Mouse (Mus musculus): ENCODE results near the gene Ass1. TPM values are rescaled to one million over a fixed set of nuclear protein-coding genes. Genes with fewer than 3 reads are reported as not detected.
"Not testable (repeated sequence)": the region's sequence is repeated elsewhere in the genome, so short reads cannot be mapped to it uniquely, and the experiment has no call there.

Ass1 gene
- polyA plus RNA-seq, 1 experiment, result 20.7 TPM

DNA sequence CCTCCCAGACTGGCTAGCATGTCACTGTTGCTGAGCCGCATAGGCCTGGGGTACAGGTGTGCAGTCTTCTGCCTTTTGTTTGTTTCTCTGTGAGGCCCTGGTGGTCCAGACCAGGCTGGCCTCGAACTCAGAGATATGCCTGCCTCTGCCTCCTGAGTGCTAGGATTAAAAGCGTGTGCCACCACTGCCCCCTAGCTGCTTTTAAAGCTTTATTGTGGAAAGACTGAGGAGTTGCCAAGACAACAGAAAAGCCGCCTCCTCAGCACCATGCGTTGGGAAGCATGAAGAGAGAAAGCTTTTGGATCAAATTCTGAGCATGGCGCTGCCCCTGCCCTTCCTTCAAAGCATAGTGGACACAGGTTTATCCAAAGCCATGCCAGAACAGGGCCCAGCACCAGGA is 38.8 kb downstream of the Ass1 start:
- no peak for DNase-seq (ENCODE audit: low read depth, low spot score)
- WGBS, result 93% methylated on average over 6 of the region's 6 CpGs

DNA sequence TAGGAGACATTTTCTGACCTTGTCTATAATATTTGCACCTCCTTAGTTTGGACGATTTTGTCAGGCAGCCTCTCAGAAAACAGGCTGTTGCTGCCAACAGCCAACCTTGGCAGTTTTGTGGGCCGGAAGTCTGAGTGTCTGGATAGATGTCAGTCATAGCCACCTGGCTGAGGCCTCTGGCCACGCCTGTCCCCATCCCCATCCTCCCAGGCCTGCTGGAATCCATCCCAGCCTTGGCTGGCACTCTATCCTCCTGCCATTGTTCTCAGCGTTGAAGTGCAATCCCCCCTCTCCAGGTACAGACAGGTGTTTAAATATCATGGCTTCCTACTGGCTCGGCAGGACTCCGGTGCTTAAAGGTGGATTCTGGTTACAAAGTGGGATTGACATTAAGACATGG is 41.3 kb downstream of the Ass1 start:
- 25% methylated on average over 6 of the region's 6 CpGs for WGBS

GRCm38 (mm10) chr2:31516557-31516956 is 46.5 kb downstream of the Ass1 start:
- DNase-seq (ENCODE audit: low read depth, low spot score), result no peak
- WGBS, result 81% methylated on average over 12 of the region's 12 CpGs

More for the DNA sequence above, 41.3 kb downstream of the Ass1 start:
- DNase-seq (ENCODE audit: low read depth, low spot score), result no peak

DNA sequence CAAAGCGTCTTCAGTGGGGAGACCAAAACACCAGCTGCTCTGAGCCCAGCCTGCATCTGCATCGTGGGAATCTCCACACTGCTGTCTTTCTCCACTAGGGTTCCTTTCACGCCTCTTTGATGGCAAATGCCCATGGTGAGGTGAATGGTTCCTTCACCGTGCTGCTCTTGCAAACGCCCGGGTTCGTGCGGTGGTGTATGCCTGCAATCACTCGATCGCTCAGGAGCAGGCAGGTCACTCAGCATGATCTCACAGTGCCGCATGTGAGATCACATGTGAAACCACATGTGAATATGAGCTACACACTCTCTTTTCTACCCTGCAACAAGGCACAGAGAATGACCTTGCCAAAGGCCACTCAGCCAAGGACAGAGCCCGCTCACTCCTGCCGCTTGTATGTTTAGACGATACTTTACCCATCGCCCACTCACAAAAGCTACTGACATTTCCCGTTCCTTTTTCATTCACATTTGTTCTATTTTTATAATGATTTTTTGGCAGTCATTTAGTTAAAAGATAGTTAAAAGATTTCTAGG is 51.9 kb downstream of the Ass1 start:
- DNase-seq (ENCODE audit: low read depth, low spot score), result no peak
- 85% methylated on average over 16 of the region's 16 CpGs for WGBS

- no peak for DNase-seq (ENCODE audit: low read depth, low spot score)
- 67% methylated on average over 5 of the region's 5 CpGs for WGBS
These were observed 54.6 kb downstream of the Ass1 start for GRCm38 (mm10) chr2:31524641-31525040.

DNA sequence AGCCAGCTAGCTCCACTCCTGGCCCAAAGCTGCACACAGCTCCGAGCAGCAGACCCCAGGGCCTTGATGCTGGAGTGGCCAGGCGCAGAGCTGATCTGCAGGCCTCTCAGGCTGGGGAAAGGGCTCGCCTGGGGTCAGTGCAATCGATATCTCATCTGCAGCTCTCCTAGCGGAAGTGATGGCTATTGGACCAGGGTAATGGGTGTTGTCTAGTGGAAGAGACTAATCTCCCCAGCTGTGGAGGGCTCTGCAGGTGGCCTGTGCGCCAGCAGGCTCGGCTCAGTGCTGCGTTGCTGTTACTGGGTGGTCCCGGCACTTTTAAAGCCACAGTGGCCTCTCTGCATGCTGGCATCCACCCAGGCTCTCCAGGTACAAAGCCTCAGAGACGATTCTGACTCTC is 55.8 kb downstream of the Ass1 start:
- DNase-seq (ENCODE audit: low read depth, low spot score), result no peak
- WGBS, result 52% methylated on average over 10 of the region's 10 CpGs

- DNase-seq (ENCODE audit: low read depth, low spot score), result no peak
- WGBS, result 52% methylated on average over 5 of the region's 5 CpGs
These were observed 60.2 kb downstream of the Ass1 start for GRCm38 (mm10) chr2:31530201-31530600.

DNA sequence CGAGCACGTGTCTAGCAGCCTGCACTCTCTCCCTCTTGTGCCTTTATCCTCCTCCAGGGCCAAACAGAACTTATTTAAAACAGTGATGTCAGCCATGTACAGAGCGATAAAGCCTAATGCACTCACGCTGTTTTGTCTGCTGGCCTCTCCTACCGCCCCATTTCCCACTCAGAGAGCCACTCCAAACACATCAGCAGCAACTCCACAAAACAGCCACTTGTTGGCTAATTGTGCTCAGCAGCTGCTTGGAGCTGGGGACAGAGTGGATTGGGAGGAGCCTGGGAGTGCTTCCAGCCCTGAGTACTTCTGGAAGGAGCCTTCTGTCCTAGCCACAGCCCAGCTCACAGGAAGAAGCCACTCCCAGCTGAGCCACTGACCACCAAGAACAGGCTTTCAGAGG is 67.0 kb downstream of the Ass1 start:
- WGBS, result 41% methylated on average over 5 of the region's 5 CpGs
- DNase-seq (ENCODE audit: low read depth, low spot score), result no peak

DNA sequence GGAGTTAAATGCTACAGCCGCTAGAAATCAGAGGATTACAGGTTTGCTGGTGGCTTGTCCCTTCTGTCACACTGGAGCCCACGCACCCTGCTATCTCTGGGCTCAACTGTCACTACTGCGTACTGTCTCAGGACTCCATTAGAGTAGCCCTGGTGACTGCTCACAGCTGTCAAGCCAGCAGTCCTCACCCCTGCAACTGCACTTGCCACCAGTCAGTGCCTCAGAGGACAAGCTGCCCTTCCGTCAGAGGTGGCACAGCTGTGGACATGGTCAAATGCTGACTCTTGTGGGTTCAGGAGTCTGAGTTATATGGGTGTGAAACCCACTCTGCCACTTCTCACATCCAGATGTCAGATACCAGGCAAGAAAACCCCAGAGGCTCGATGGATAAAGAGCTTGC is 68.7 kb downstream of the Ass1 start:
- no peak for DNase-seq (ENCODE audit: low read depth, low spot score)
- WGBS, result 65% methylated on average over 5 of the region's 5 CpGs

DNA sequence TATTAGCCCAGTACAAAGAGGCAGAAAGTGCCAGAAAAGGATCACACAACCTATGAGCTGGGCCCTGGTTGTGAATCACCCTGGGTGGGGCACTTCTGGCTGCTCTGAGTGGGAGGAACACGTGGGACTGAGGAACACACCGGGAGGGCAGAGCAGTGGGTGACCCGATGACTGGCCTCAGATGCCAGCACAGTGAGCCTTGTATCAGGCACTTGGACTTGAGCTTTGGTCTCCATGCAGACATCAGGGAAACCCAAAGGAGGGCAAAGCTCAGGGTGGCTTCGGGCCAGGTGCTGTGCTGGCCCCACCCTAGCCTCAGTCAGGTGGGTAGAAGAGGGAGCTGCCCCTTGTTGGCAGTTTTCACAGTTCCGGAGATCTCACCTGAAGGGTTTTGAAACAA is 71.6 kb downstream of the Ass1 start:
- 36% methylated on average over 5 of the region's 5 CpGs for WGBS
- DNase-seq (ENCODE audit: low read depth, low spot score), result no peak

DNA sequence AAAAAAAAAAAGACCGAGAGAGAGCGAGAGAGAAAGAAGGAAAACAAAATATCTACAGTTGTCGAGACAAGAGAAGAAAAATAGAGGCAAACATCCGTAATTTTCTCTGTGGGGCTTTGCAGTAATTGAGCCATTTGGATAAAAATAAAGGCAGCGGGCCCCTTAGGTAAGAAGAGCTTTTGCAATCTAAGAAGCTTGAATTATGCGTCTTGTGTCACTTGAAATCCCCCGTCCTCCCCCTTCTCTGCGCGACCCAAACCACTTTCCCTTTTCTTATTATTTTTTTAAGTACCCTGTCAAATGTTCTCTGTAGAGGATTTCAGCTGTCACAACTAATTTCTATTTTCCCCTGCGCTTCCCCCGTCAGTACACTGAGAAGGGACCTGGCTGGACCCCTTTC is 77.7 kb downstream of the Ass1 start:
- 76% methylated on average over 11 of the region's 11 CpGs for WGBS

DNA sequence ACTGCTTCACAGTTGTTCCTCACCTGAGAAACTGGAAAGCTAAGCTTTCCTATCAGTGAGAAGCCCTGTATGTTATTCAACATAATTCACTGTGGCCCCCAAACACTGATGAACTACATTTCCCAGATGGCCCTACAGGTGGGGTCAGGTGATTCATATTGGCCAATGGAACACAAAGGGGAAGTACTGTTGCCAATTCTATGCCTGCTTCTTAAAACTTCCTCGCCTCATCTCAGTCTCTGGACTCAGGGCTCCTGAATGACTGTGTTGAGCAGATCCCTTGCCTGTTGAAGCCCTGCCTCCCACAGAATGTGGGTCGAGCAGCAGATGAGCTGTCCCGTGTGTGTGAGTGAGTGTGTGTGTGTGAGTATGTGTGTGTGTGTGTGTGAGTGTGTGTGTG is 80.5 kb downstream of the Ass1 start:
- WGBS, result 85% methylated on average over 3 of the region's 3 CpGs
- DNase-seq (ENCODE audit: low read depth, low spot score), result no peak

More for the DNA sequence above, 77.7 kb downstream of the Ass1 start:
- no peak for DNase-seq (ENCODE audit: low read depth, low spot score)

DNA sequence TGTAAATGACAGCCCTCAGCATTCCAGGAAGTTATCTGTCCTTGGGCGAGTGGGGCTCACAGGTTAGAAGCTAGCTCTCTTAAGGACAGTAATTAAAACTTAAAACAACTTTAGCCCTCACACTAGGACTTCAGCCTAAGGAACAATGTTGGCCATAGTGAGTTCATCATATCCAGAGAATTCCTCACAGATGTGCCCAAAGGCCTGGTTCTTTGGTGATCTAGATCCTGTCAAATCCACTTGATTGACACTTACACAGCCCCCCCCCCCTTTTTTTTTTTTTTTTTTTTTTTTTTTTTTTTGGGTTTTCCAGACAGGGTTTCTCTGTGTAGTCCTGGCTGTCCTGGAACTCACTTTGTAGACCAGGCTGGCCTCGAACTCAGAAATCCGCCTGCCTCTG is 81.3 kb downstream of the Ass1 start:
- WGBS, result 72% methylated on average over 2 of the region's 3 CpGs

GRCm38 (mm10) chr2:31551971-31552370 is 82.0 kb downstream of the Ass1 start:
- no peak for DNase-seq (ENCODE audit: low read depth, low spot score)
- 84% methylated on average over 10 of the region's 10 CpGs for WGBS

More for the DNA sequence above, 81.3 kb downstream of the Ass1 start:
- DNase-seq (ENCODE audit: low read depth, low spot score), result not testable (repeated sequence)

GRCm38 (mm10) chr2:31554619-31555018 is 84.6 kb downstream of the Ass1 start:
- 86% methylated on average over 5 of the region's 5 CpGs for WGBS
- no peak for DNase-seq (ENCODE audit: low read depth, low spot score)

Other genes with a start within 250 kb of the Ass1 start
- gene Ncs1, start 224.4 kb upstream of the Ass1 start, polyA plus RNA-seq (2012; rRNA removed), result 1.3 and 1.8 TPM in 2 replicates
- 54.9 and 69.9 TPM in 2 replicates for gene Hmcn2, start 155.8 kb upstream of the Ass1 start, polyA plus RNA-seq (2012; rRNA removed)
- gene Fubp3, start 102.4 kb downstream of the Ass1 start, polyA plus RNA-seq (2012; rRNA removed), result 20.1 and 34.8 TPM in 2 replicates
- not detected in 2 replicates for gene Prdm12, start 169.8 kb downstream of the Ass1 start, polyA plus RNA-seq (2012; rRNA removed)
- 12.5 and 15.4 TPM in 2 replicates for gene Exosc2, start 200.5 kb downstream of the Ass1 start, polyA plus RNA-seq (2012; rRNA removed)
- gene Abl1, start 218.2 kb downstream of the Ass1 start, polyA plus RNA-seq (2012; rRNA removed), result 31.4 and 47.9 TPM in 2 replicates